Mouse (Mus musculus) liver, embryonic 11.5 days (tissue): ENCODE results near the gene Tph1. TPM values are rescaled to one million over a fixed set of nuclear protein-coding genes. Genes with fewer than 3 reads are reported as not detected.
A peak's percentile ranks its signal among the peaks of the same experiment; 100 is the strongest.

Experiments used
- ATAC-seq: fragments of 200-750 bp; cut with Nextera tagmentation; replicated peaks from 2 replicates; pipeline ENCODE4 v1.8.0; 2017; ENCODE audit warnings: moderate number of reproducible peaks, mild to moderate bottlenecking, moderate TSS enrichment, moderate library complexity; ENCODE audit not compliant: low FRiP score
- DNase-seq: peaks from one replicate; pipeline ENCODE4 v3.0.0-alpha.2; 2017; ENCODE audit warnings: low spot score
- H3K27ac ChIP-seq: fragments of 300-500 bp; sonication (generic); 2 replicates; pipeline ENCODE4 v1.5.1; 2014; ENCODE audit warnings: mild to moderate bottlenecking, low read depth, low read length, control low read depth
- H3K27me3 ChIP-seq: fragments of 300-500 bp; sonication (generic); replicated peaks from 2 replicates; pipeline ENCODE4 v1.6.1; 2014; ENCODE audit warnings: low read length, mixed read lengths; ENCODE audit not compliant: control insufficient read depth, insufficient read depth
- H3K36me3 ChIP-seq: fragments of 300-500 bp; sonication (generic); 2 replicates; pipeline ENCODE4 v1.6.1; 2014; ENCODE audit warnings: mild to moderate bottlenecking, low read length, moderate library complexity, mixed read lengths; ENCODE audit not compliant: control insufficient read depth, insufficient read depth
- H3K4me1 ChIP-seq: fragments of 300-500 bp; sonication (generic); replicated peaks from 2 replicates; pipeline ENCODE4 v1.6.1; 2014; ENCODE audit warnings: low read length, mixed read lengths; ENCODE audit not compliant: control insufficient read depth, insufficient read depth
- H3K4me2 ChIP-seq: fragments of 300-500 bp; sonication (generic); 2 replicates; pipeline ENCODE4 v1.6.1; 2014; ENCODE audit warnings: mild to moderate bottlenecking, control low read depth, moderate library complexity
- H3K4me3 ChIP-seq: fragments of 300-500 bp; sonication (generic); 2 replicates; pipeline ENCODE4 v1.5.1; 2014; ENCODE audit warnings: low read depth, low read length, control low read depth
- H3K9ac ChIP-seq: fragments of 300-500 bp; sonication (generic); 2 replicates; pipeline ENCODE4 v1.6.1; 2014; ENCODE audit warnings: low read depth, low read length, control low read depth
- H3K9me3 ChIP-seq: fragments of 300-500 bp; sonication (generic); 2 replicates; pipeline ENCODE4 v1.6.1; 2016; ENCODE audit warnings: low read length, inconsistent platforms, mixed read lengths; ENCODE audit not compliant: control insufficient read depth
- WGBS: fragments of 180-500 bp; shearing (Covaris S2); extraction: QIAGEN DNeasy Blood & Tissue Kit; methylation state at CpG from one replicate; pipeline ENCODE4 v1.1.7; 2014; 5-methylcytosine and 5-hydroxymethylcytosine counted together
- polyA plus RNA-seq: library from polyadenylated mRNA; unstranded; fragments of >200 nt; fragmentation: Nextera tagmentation; extraction: Ambion mirVana; gene quantifications from 2 replicates; pipeline ENCODE4 v1.2.1, GENCODE M21; 2014

The Tph1 gene
- polyA plus RNA-seq, result 0.11 and 0.30 TPM in 2 replicates

DNA sequence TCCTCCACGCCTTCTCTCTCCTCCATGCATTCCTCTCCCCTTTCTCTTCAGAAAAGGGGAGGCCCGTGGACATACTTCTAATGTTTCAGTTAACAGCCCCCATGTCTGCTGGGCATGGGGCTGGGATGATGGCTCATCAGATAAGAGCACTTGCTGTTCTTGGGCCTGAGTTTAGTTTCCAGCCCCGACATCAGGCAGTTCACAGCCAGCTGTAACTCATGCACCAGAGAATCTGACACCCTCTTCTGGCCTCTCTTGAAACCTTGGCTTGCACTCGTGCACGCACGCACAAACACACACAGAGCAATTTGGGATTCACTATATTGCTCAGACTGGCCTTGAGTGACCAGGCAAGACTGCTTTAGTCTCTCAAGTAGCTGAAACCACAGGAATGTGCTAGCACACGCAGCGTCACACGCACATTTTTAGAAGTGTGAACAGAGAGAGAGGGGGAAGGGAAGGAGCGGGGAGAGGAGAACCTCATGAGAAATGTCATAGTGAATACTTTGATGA lies at the start of gene Tph1:
TSS of gene Tph1 (minus strand) at position 378 of the 513 bp plus-strand sequence.
- Histone ChIP-seq H3K9me3 (no peaks in the 10 kb centered on the region), H3K27ac (no peak within 1 kb of the TSS), H3K36me3 (no peaks in the 10 kb centered on the region), H3K4me2 (no peak within 1 kb of the TSS), H3K4me3 (no peak within 1 kb of the TSS), H3K27me3 (peaks cover 9% of the 10 kb centered on the region), H3K9ac (no peak within 1 kb of the TSS), H3K4me1 (no peaks in the 10 kb centered on the region; the same call in 1 of the 2 replicates)
- 47% methylated on average over 10 of the region's 10 CpGs for WGBS
- DNase-seq, result no peak
- no peak for ATAC-seq

DNA sequence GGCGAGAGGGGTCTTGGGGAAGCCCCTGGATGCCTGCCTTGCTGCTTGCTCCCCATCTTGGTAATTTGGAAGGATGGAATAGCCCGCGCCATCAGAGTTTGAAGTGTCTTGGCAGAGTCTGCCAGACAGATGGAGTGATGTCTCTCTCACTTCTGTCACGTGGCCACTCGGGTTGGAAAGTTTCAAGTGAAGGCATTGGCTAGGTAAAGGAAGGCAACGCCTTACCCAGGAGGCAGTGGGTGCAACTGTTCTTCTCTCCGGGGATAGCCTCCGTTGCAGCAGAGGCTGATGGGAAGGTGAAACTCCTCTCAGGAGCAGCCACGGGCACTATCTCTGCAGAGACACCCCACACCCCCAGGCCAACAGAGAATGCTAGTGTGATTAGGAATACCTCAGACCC lies 48.1 kb upstream of the Tph1 start:
- 64% methylated on average over 9 of the region's 9 CpGs for WGBS
- Histone ChIP-seq H3K9me3 (no peaks in the 10 kb centered on the region), H3K36me3 (no peaks in the 10 kb centered on the region), H3K4me3 (no peak overlapping the region), H3K27me3 (no peaks in the 10 kb centered on the region), H3K27ac (no peak overlapping the region), H3K9ac (no peak overlapping the region), H3K4me2 (no peak overlapping the region), H3K4me1 (no peaks in the 10 kb centered on the region; the same call in 1 of the 2 replicates)
- no peak for ATAC-seq
- DNase-seq, result no peak

DNA sequence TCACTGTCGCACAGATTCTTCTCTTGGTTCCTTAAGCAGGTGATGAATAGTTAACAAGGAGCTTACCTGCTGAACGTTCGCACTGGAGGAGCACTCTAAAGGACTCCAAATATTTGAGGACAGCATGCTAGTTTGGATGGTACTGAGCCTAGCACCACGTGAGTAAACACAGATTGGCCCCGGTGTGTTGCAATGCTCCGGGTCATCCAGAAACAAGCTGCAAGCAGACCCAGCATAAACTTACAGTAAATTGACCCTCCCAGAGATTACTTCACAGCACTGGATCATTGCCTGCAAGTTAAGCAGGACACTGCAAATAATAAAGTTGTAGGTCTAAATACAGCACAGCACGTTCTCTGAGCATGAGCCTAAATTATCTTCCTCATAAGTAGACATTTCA lies 47.2 kb upstream of the Tph1 start:
- 64% methylated on average over 7 of the region's 7 CpGs for WGBS
- Histone ChIP-seq H3K9ac (no peak overlapping the region), H3K4me3 (no peak overlapping the region), H3K4me2 (no peak overlapping the region), H3K36me3 (no peaks in the 10 kb centered on the region), H3K27me3 (no peaks in the 10 kb centered on the region), H3K27ac (no peak overlapping the region; the same call in 1 of the 2 replicates), H3K4me1 (no peaks in the 10 kb centered on the region; the same call in 1 of the 2 replicates), H3K9me3 (no peaks in the 10 kb centered on the region)
- ATAC-seq (peak; percentile 69), DNase-seq (no peak)

DNA sequence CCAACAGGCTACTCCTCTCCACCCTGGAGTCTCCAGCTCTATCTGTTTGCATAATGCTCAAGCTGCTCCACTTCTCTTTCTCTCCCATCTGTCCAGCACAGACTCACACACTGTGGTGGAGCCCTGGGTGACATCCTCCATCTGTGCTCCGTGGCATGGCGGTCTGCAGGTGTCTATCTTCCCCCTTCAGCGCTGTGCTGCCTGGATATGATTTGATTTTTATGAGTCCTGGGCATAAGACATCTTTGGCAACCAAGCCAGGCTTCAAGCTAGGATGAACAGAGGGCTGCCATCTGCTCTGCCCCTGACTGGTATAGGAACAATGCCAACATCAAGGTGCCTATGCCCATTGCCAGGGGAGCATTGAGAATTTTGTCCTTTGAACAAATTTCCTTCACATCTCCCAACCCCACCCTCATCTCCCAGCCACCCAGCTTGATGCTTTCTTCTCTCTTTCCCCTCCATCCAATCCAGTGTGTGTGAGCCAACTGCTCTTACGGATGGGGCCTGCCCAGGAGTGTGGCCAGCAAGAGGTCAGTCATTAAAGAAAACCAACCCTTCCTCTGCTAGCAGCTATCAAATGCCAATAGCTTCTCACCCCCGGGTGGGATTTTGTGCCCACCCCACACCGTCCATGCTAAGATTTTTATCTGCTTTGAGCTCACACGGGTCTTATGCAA lies 46.4 kb upstream of the Tph1 start:
- no peak overlapping the region for H3K27ac ChIP-seq
- H3K36me3 ChIP-seq, result no peaks in the 10 kb centered on the region
- no peak overlapping the region for H3K9ac ChIP-seq
- WGBS, result 69% methylated on average over 7 of the region's 7 CpGs
- H3K4me3 ChIP-seq, result no peak overlapping the region
- no peak for DNase-seq
- no peak overlapping the region for H3K4me2 ChIP-seq
- no peaks in the 10 kb centered on the region for H3K9me3 ChIP-seq
- no peaks in the 10 kb centered on the region for H3K27me3 ChIP-seq
- no peaks in the 10 kb centered on the region for H3K4me1 ChIP-seq
- no peak for ATAC-seq

GRCm38 (mm10) chr7:46716897-46717296 lies 44.6 kb upstream of the Tph1 start:
- Histone ChIP-seq H3K9me3 (no peaks in the 10 kb centered on the region), H3K4me2 (no peak overlapping the region), H3K36me3 (no peaks in the 10 kb centered on the region), H3K27me3 (no peaks in the 10 kb centered on the region), H3K9ac (no peak overlapping the region), H3K4me1 (no peaks in the 10 kb centered on the region), H3K4me3 (no peak overlapping the region), H3K27ac (no peak overlapping the region)
- 40% methylated on average over 5 of the region's 5 CpGs for WGBS
- ATAC-seq, result no peak
- DNase-seq, result no peak

DNA sequence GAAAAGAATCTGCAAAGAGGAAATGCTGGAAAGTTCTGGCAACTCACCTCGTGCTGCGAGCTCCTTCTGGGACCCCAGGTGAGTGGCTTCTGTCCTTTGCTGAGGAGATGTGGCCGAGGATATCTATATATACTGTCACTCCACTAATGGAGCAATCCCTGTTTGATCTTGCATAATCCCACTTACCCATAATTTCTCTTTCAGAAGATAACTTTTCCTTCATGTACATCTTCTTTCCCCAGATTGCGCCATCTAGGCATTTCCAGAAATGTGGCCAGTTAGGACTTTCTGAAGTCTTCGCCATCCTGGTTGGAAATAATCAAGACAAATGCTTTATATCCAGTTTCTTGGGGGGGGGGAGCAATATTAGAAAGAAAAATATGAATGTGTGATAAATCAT lies 43.3 kb upstream of the Tph1 start, which contains the start of gene Saa3:
TSS of gene Saa3 (minus strand) at position 101 of the 400 bp plus-strand sequence.
- Histone ChIP-seq H3K4me1 (no peaks in the 10 kb centered on the region), H3K27ac (no peak within 1 kb of the TSS), H3K36me3 (no peaks in the 10 kb centered on the region), H3K9ac (no peak within 1 kb of the TSS), H3K27me3 (no peaks in the 10 kb centered on the region), H3K4me2 (no peak within 1 kb of the TSS), H3K4me3 (no peak within 1 kb of the TSS), H3K9me3 (no peaks in the 10 kb centered on the region)
- ATAC-seq (no peak), DNase-seq (no peak)
- 82% methylated on average over 5 of the region's 5 CpGs for WGBS

DNA sequence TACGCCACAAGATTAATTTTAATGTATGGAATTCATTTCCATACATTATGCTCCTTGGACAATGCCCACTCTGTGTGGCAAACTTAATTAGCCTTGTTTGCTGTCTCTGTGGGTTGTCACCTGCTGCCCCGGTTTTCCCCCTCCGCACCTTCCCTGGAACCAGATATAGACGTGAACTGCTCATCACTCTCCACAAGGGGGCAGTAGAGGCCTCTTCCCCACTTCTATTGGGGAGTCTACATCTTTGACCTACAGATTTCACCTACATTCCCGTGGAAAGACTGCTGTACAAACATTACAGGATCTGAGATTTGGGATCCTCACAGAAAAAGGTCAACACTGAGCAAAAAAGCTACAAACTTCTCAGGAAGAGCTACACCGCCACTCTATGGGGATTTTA lies 42.2 kb upstream of the Tph1 start:
- H3K36me3 ChIP-seq, result no peaks in the 10 kb centered on the region
- H3K9ac ChIP-seq, result no peak overlapping the region
- no peaks in the 10 kb centered on the region for H3K27me3 ChIP-seq
- 29% methylated on average over 6 of the region's 6 CpGs for WGBS
- ATAC-seq (no peak), DNase-seq (no peak)
- no peak overlapping the region for H3K27ac ChIP-seq
- no peaks in the 10 kb centered on the region for H3K9me3 ChIP-seq
- no peak overlapping the region for H3K4me3 ChIP-seq
- no peak overlapping the region for H3K4me2 ChIP-seq
- H3K4me1 ChIP-seq, result peaks cover 2% of the 10 kb centered on the region; the same call in 1 of the 2 replicates

DNA sequence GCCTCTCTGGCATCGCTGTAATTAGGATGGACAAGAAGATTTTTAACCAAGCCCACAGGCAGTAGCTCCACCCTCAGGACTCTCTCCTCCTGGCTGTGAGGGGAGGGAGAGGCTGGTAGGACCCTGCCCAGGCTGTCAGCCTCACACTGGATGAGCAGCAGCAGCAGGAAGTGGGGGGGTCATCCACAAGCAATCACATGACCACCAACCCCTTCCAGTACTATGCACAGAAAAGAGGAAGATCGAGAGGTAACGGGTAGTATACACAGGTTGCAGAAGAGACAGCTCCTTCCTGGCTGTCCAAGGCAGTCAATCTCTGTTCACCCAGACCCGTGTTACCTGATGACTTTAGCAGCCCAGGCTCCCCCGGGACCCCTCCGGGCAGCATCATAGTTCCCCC lies 39.9 kb upstream of the Tph1 start:
- H3K27me3 ChIP-seq, result no peaks in the 10 kb centered on the region
- no peaks in the 10 kb centered on the region for H3K9me3 ChIP-seq
- no peak for DNase-seq
- no peak overlapping the region for H3K4me3 ChIP-seq
- WGBS, result 41% methylated on average over 6 of the region's 6 CpGs
- H3K27ac ChIP-seq, result no peak overlapping the region
- no peak overlapping the region for H3K9ac ChIP-seq
- H3K4me2 ChIP-seq, result no peak overlapping the region
- peaks cover 6% of the 10 kb centered on the region; the same call in 1 of the 2 replicates for H3K4me1 ChIP-seq
- no peak for ATAC-seq
- peaks cover 2% of the 10 kb centered on the region; the same call in 1 of the 2 replicates for H3K36me3 ChIP-seq

DNA sequence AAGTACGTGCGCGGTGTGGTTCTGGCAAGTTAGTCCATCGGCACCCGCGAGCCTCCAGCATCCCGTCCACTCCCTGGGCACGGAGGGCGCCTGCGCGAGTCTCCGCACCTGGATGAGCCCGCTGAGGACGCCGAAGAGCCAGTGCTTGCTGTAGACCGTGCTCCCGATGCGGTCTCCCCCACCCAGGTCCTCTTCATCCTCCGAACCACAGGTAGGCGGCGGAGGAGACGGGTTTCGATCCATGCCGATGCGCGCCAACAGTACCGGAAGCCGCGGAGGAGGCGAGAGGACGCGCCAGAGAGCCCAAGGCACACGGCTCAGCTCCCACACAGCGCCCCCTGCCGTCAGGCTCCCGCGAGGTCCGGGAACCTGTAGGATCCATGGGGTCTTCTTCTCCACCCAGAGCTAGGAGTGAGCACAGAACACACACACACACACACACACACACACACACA lies 38.1 kb upstream of the Tph1 start, which contains the start of gene Saal1:
TSS of gene Saal1 (minus strand) at position 291 of the 455 bp plus-strand sequence.
- Histone ChIP-seq H3K27ac (peak within 1 kb of the TSS; percentile 45; the same call in 1 of the 2 replicates), H3K4me3 (peak within 1 kb of the TSS; percentile 87), H3K4me2 (peak within 1 kb of the TSS; percentile 79), H3K27me3 (no peaks in the 10 kb centered on the region), H3K9ac (peak within 1 kb of the TSS; percentile 90), H3K4me1 (peaks cover 6% of the 10 kb centered on the region; the same call in 1 of the 2 replicates), H3K36me3 (peaks cover 9% of the 10 kb centered on the region), H3K9me3 (no peaks in the 10 kb centered on the region)
- WGBS, result under 1% methylated on average over 38 of the region's 38 CpGs
- peak; percentile 96 for ATAC-seq
- peak; percentile 96 for DNase-seq
